Mouse (Mus musculus) heart, embryonic 16.5 days (tissue): ENCODE measurements around the gene Dnah5. TPM values are rescaled to one million over a fixed set of nuclear protein-coding genes. Genes with fewer than 3 reads are reported as not detected.

ENCODE experiments used
- ATAC-seq: fragments of 200-750 bp; cut with Nextera tagmentation; replicated peaks from 2 replicates; pipeline ENCODE4 v1.8.0; 2017; ENCODE audit warnings: moderate number of reproducible peaks; ENCODE audit not compliant: insufficient read depth, low FRiP score; ENCODE audit errors: extremely low read depth
- H3K27ac ChIP-seq: fragments of 300-500 bp; sonication (generic); 2 replicates; pipeline ENCODE4 v1.5.1; 2014; ENCODE audit warnings: mild to moderate bottlenecking, low read length, control low read depth, moderate library complexity
- H3K27me3 ChIP-seq: fragments of 300-500 bp; sonication (generic); 2 replicates; pipeline ENCODE4 v1.6.1; 2014; ENCODE audit warnings: low read length, mixed read lengths; ENCODE audit not compliant: control insufficient read depth, insufficient read depth
- H3K36me3 ChIP-seq: fragments of 300-500 bp; sonication (generic); 2 replicates; pipeline ENCODE4 v1.6.1; 2014; ENCODE audit not compliant: control insufficient read depth, insufficient read depth
- H3K4me1 ChIP-seq: fragments of 300-500 bp; sonication (generic); 2 replicates; pipeline ENCODE4 v1.6.1; 2014; ENCODE audit warnings: low read length, mixed read lengths; ENCODE audit not compliant: control insufficient read depth, insufficient read depth
- H3K4me2 ChIP-seq: fragments of 300-500 bp; sonication (generic); 2 replicates; pipeline ENCODE4 v1.6.1; 2014; ENCODE audit warnings: low read depth, mild to moderate bottlenecking, control low read depth, low read length
- H3K4me3 ChIP-seq: fragments of 300-500 bp; sonication (generic); 2 replicates; pipeline ENCODE4 v1.5.1; 2014; ENCODE audit warnings: mild to moderate bottlenecking, control low read depth, low read length
- H3K9ac ChIP-seq: fragments of 300-500 bp; sonication (generic); 2 replicates; pipeline ENCODE4 v1.6.1; 2014; ENCODE audit warnings: low read length, control low read depth
- H3K9me3 ChIP-seq: fragments of 300-500 bp; sonication (generic); replicated peaks from 2 replicates; pipeline ENCODE4 v1.6.1; 2016; ENCODE audit warnings: low read length; ENCODE audit not compliant: control insufficient read depth
- WGBS: fragments of 180-500 bp; shearing (Covaris S2); extraction: QIAGEN DNeasy Blood & Tissue Kit; methylation state at CpG from one replicate; pipeline ENCODE4 v1.1.7; 2014; 5-methylcytosine and 5-hydroxymethylcytosine counted together
- polyA plus RNA-seq: library from polyadenylated mRNA; unstranded; fragments of >200 nt; fragmentation: Nextera tagmentation; extraction: Ambion mirVana; gene quantifications from 2 replicates; pipeline ENCODE4 v1.2.1, GENCODE M21; 2015

Gene Dnah5
- polyA plus RNA-seq, 1 experiment from 2014 or later, result 0.05 TPM

DNA sequence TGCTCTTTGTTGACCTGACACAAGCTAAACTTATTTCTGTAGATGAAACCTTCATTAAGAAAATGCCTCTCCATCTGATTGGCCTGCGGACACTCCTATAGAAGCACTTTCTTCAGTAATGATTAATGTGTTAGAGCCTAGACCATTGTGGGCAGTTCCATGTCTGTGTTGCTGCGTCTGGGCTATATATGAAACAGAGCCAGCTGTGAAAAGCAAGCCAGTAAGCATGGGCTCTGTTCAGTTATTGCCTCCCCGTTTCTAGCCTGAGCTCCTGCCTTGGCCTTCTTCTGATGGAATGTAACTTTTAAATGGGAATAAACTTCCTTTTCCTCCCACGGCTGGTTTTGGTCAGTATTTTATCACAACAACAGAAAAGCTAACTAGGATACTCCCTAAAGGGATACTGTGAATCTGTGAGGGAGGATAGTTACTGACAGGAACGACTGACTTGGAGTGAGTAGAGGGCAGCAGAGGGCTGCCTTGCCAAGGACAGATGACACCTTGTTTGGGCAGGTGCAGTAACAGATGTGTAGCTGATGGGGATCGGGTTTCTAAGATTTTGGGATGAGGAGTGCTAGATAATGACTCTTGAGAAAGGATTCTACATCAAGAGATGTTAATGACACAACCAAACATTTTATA lies 270.3 kb downstream of the Dnah5 start:
- ATAC-seq, result no peak
- H3K9me3 ChIP-seq, result no peaks in the 10 kb centered on the region
- no peaks in the 10 kb centered on the region for H3K4me1 ChIP-seq
- H3K4me3 ChIP-seq, result no peak overlapping the region
- H3K36me3 ChIP-seq, result no peaks in the 10 kb centered on the region
- H3K27me3 ChIP-seq, result no peaks in the 10 kb centered on the region
- no peak overlapping the region for H3K4me2 ChIP-seq
- H3K9ac ChIP-seq, result no peak overlapping the region
- no peak overlapping the region for H3K27ac ChIP-seq
- WGBS, result 58% methylated on average over 6 of the region's 6 CpGs

DNA sequence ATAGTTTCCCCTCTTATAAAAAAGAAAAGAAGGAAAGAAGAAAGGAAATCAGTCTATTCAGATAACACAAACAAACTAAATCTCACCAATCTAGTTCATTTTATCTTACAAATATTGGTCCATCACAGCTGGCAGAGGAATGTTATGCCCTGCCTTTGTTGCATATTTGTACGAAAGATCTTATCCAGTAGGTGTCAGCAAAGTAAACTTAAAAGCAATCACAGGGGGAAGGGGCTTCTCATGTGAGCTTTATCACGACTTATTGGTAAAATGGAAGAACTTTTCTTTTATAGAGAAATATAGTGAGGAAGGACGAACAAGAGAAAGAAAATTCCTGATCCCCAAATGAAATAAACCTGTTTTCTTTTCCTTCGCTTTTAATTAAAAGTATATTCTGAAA lies 299.3 kb downstream of the Dnah5 start:
- no peaks in the 10 kb centered on the region for H3K9me3 ChIP-seq
- H3K27ac ChIP-seq, result no peak overlapping the region
- H3K4me3 ChIP-seq, result no peak overlapping the region
- no peak overlapping the region for H3K4me2 ChIP-seq
- H3K36me3 ChIP-seq, result no peaks in the 10 kb centered on the region
- H3K9ac ChIP-seq, result no peak overlapping the region
- no peak for ATAC-seq
- no peaks in the 10 kb centered on the region for H3K27me3 ChIP-seq
- WGBS, result 48% methylated on average over 4 of the region's 4 CpGs
- no peaks in the 10 kb centered on the region for H3K4me1 ChIP-seq

DNA sequence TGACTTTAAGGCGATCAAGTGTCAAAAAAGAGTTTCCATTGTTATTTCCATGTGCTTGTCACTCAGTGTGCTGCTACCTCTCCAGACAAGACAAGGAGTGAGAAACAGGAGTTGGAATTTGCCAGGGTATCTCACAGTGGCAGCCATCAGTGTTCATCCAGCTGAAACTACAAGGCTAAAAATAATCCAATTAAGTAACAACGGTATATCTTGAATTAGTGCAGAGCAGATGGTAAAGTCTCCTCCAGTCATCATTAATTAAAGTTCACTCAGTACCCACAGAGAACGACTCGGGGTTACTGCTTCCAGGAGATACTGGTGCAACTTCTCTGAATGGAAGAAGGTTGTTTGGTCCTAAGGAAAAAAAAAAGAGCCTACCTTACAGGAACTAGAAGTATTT lies 311.6 kb downstream of the Dnah5 start:
- ATAC-seq, result no peak
- Histone ChIP-seq H3K9me3 (no peaks in the 10 kb centered on the region), H3K4me1 (no peaks in the 10 kb centered on the region), H3K36me3 (no peaks in the 10 kb centered on the region), H3K27me3 (no peaks in the 10 kb centered on the region), H3K27ac (no peak overlapping the region), H3K9ac (no peak overlapping the region), H3K4me3 (no peak overlapping the region), H3K4me2 (no peak overlapping the region)
- WGBS, result 47% methylated on average over 4 of the region's 4 CpGs

Other genes starting within 250 kb of the Dnah5 start
- 17.2 and 18.7 TPM in 2 replicates for gene Trio, start 177.9 kb upstream of the Dnah5 start, polyA plus RNA-seq